Mouse (Mus musculus) heart, postnatal 25 days (tissue): Measurements from ENCODE around the gene Cep55. TPM values are rescaled to one million over a fixed set of nuclear protein-coding genes. Genes with fewer than 3 reads are reported as not detected.

ENCODE experiments used
- DNase-seq: peaks from one replicate; pipeline ENCODE4 v3.0.0; 2022; ENCODE audit warnings: low spot score
- intact Hi-C: fragments of 180-260 bp; cut with DNase I; formaldehyde crosslinking; loops from one replicate; pipeline ENCODE4 v1.15.1; 2025
- total RNA-seq, 2 experiments: library from RNA; stranded (reverse); gene quantifications; 2 replicates each; pipeline ENCODE4 v1.2.3; 2021

Cep55 gene
- total RNA-seq, 2 experiments from 2014 or later, result 0.50 to 0.78 TPM

DNA sequence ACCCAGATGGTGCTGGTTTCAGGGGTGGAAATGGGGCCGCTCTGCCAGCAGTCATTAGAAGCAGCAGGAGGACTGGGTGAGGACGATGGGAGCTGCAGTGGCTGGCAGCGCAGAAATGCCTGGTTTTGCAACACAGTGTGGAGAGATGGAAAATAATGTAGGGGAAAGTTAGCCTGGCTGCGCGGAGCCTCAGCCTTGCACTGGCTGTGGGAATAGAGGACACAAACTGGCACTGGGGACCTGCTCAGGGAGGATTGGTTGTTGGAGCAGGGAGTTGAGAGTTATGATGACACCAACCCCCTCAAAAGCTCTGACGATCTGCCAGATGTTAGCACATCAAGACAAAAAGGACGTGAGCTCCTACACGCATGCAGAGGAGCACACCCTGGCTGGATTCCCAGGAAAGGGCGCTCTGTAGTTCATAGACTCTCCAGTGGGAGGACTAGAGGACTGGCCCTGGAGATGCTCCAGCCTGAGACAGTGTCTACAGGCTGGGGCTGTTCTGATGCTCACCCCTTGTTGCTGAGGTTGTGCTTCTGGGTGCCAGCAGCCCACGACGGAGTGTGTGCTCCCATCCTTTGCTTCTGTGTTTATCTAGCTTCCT lies 32.2 kb downstream of the Cep55 start:
- intact Hi-C loops, result loop anchor here (5.0 kb wide), 1 partner anchor 120 kb away; no protein-coding TSS in a partner anchor
- DNase-seq, result peak; percentile 5

DNA sequence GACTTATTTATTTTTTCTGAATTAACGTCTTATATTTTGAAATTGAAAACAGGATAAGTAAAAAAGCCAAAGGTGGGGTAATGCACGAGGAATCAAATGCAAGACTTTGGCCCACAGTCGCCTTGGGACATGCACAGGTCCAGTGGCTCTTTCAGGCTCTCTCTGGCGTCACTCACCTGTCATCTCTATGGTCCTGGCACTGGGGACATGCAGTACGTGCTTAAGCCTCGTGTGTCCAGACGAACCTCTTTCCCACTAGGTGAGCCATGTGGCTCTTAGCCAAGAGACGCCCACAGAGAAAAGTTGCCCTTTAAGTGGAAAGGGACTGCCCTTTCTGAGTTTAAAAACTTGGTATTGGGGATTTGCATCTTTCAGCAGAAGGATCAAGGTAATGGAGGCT lies 34.5 kb downstream of the Cep55 start:
- intact Hi-C loops, result loop anchor here (5.0 kb wide), 1 partner anchor 118 kb away; no protein-coding TSS in a partner anchor
- DNase-seq, result no peak

DNA sequence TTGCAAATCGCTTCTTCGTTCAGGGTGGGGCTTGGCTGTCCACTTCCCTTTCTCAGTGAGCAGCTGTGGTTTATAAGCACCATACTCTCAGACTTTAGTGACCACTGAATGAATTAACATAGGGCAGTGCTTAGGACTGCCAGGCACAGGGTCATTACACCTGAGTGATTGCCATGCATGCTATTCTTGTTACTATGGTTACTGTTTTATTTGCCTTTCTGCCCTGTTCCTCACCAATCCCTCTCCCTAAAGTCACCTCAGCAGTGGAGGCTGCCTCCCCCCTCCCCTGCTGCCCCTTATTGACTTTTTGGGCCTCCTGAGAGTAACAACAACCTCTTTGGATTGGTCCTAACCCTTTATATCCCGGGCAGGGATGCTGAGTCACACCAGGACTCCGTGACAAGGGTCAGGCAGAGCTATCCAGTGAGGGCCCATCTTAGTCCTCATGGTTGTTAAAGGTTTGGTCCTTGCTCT lies 36.7 kb downstream of the Cep55 start:
- intact Hi-C loops, result no loop called here

DNA sequence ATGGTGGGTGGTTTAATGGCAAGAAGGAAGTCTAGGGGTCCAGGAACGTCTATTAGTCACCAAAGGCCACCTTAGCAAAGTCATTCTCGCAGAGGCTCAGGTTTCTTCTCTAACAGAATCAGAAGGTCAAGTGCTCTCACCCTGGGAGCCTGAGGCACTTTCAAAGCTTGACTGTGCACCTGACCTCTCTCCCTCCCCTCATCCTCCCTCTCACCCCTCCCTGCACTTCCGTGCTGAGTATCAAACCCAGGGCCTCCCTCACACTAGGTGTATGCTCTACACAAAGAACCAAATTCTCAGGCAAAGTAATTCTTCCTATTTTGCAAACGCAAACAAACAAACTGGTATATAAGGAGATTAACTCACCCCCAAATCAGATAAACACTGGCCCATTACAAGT lies 41.4 kb downstream of the Cep55 start:
- DNase-seq, result no peak
- intact Hi-C loops, result no loop called here

More for the DNA sequence above, 36.7 kb downstream of the Cep55 start:
- DNase-seq, result no peak

- DNase-seq, result no peak
- intact Hi-C loops, result no loop called here
Observed at GRCm38 (mm10) chr19:38096858-38097758, 42.3 kb downstream of the Cep55 start, which contains the start of gene Ffar4. Gene Ffar4, plus strand, starts transcription at chr19:38097071.

DNA sequence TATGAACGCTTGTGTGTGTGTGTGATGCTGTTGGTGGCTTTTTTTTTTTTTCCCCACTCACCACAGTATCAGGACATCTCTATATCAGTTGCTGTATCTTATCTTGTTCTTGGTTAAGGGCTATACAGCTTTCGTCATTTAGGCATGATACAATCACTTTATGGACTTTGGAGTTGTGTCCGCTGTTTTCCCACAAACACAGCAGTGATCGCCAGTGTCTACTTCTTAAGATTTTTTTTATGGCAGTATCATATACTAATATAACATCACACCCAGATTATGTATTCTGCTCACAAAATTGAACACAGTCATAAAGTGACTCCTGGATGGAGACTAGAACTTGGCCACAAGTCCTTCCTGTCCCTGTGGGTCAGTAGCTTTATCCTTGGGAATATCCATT lies 53.1 kb downstream of the Cep55 start:
- intact Hi-C loops, result no loop called here
- no peak for DNase-seq

DNA sequence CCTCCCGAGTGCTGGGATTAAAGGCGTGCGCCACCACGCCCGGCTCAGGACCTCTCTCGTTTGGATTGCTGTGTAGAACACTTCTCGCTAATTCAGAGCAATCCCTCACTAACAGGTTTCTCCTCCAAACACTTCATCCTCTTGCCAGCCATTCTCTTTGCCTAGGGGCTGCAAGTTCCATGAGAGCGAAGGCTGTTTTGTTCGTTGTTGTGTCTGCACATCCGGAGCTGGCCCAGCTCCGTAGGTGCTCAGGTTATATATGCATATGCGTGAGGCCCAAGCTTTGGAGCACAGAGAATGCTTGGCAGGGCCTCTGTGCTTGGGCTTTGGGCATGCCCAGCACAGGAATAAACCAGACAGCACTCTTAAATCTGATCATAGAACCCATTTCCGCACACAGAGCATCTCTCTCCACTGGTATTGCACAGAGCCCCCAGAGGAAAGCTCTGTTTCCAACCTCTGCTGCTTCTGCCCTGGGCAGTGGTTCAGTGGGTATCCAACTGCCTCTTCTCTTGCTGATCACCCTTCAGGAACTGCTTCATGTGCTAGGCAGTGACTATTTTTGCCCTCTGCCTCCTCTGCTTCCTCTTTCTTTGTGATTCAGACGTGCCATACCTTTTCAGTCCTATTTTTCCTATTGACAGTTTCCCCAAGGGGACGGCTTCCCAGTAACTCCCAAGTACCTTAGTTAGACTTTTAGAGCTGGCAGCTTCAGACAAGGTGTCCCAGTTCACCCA lies 54.9 kb downstream of the Cep55 start:
- intact Hi-C loops, result no loop called here
- no peak for DNase-seq

- no peak for DNase-seq
- intact Hi-C loops, result no loop called here
Observed at GRCm38 (mm10) chr19:38111056-38111455, 56.2 kb downstream of the Cep55 start.

DNA sequence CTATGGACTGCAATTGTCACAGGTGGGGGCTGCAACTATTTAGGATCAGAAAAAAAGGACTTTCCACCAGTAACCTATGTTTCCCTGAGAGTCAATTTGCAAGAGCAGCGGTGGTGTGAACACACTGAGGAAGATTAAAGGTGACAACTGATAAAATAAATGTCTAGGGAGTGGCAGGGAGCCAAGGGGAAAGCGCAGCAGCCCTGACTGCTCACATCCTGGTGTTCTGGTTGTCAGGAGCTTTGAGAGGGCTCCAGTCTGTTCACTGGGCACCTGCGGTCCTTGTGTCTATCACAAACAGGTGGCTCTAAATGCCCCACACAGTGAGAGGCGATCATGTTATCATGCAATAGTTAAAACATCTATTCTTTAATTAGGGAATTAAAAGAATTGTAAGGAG lies 57.8 kb downstream of the Cep55 start:
- intact Hi-C loops, result no loop called here
- DNase-seq, result no peak

- no peak for DNase-seq
- intact Hi-C loops, result no loop called here
Observed at GRCm38 (mm10) chr19:38114834-38115491, 60.2 kb downstream of the Cep55 start.

- intact Hi-C loops, result no loop called here
Observed at GRCm38 (mm10) chr19:38120123-38120760, 65.4 kb downstream of the Cep55 start.

GRCm38 (mm10) chr19:38123921-38124320 lies 69.1 kb downstream of the Cep55 start:
- no peak for DNase-seq
- intact Hi-C loops, result no loop called here

More at GRCm38 (mm10) chr19:38120123-38120760, 65.4 kb downstream of the Cep55 start:
- DNase-seq, result no peak

Other genes with a start within 250 kb of the Cep55 start
- 10 to 100 TPM in 1 of 2 experiments, 1 to 10 TPM in 1; 9.5 to 10.3 TPM for gene Myof, start 11.4 kb upstream of the Cep55 start, total RNA-seq
- under 1 TPM in 1 of 2 experiments, not detected in 1; 0.20 TPM for gene Ffar4, start 42.1 kb downstream of the Cep55 start, total RNA-seq
- gene Rbp4, start 70.3 kb downstream of the Cep55 start, total RNA-seq, result 1 to 10 TPM; 2.1 to 2.6 TPM
- not detected for gene Pde6c, start 77.8 kb downstream of the Cep55 start, total RNA-seq
- 10 to 100 TPM; 12.3 to 12.4 TPM for gene Fra10ac1, start 169.1 kb downstream of the Cep55 start, total RNA-seq
- 1 to 10 TPM; 2.9 to 5.0 TPM for gene Lgi1, start 209.5 kb downstream of the Cep55 start, total RNA-seq